Mouse (Mus musculus) myocyte (in vitro differentiated cells): Measurements from ENCODE around the gene Elf5.

Experiments used
- CEBPB ChIP-seq: IDR thresholded peaks from 2 replicates; pipeline ENCODE4 v1.6.1; 2011; ENCODE audit warnings: mild to moderate bottlenecking, moderate library complexity; ENCODE audit not compliant: poor library complexity, insufficient read depth, severe bottlenecking
- E2F4 ChIP-seq: IDR thresholded peaks from one replicate; pipeline ENCODE4 v1.6.1; 2011; ENCODE audit warnings: mild to moderate bottlenecking, control low read depth, moderate library complexity; ENCODE audit not compliant: insufficient read depth
- MAX ChIP-seq: IDR thresholded peaks from one replicate; pipeline ENCODE4 v1.6.1; 2011; ENCODE audit warnings: low read depth, mild to moderate bottlenecking, control low read depth
- MYOD1 ChIP-seq, 3 experiments: IDR thresholded peaks; one replicate each; pipeline ENCODE4 v1.6.1; 2011; ENCODE audit warnings: control low read depth in 2 of 3, low read depth in 2 of 3, mild to moderate bottlenecking in 2 of 3, moderate library complexity in 1 of 3; ENCODE audit not compliant: insufficient read length in 2 of 3, control insufficient read depth in 1 of 3
- MYOG ChIP-seq, 3 experiments: IDR thresholded peaks; one replicate each; pipeline ENCODE4 v1.6.1; 2011; ENCODE audit warnings: control low read depth in 2 of 3, low read depth in 2 of 3, mild to moderate bottlenecking in 2 of 3; ENCODE audit not compliant: insufficient read length in 2 of 3, control insufficient read depth in 1 of 3, insufficient read depth in 1 of 3
- POLR2A ChIP-seq: IDR thresholded peaks from one replicate; pipeline ENCODE4 v1.6.1; 2011; ENCODE audit warnings: low read depth, mild to moderate bottlenecking, control low read depth, moderate library complexity; ENCODE audit not compliant: insufficient read length
- POLR2AphosphoS2 ChIP-seq: IDR thresholded peaks from one replicate; pipeline ENCODE4 v1.6.1; 2011; ENCODE audit warnings: low read depth, control low read depth; ENCODE audit not compliant: insufficient read length
- REST ChIP-seq: IDR thresholded peaks from one replicate; pipeline ENCODE4 v1.6.1; 2011; ENCODE audit warnings: mild to moderate bottlenecking, control low read depth, moderate library complexity; ENCODE audit not compliant: insufficient read depth, insufficient read length
- SRF ChIP-seq: IDR thresholded peaks from one replicate; pipeline ENCODE4 v1.6.1; 2011; ENCODE audit warnings: low read depth; ENCODE audit not compliant: control insufficient read depth, insufficient read length
- TCF3 ChIP-seq: IDR thresholded peaks from one replicate; pipeline ENCODE4 v1.6.1; 2011; ENCODE audit warnings: low read depth, control low read depth; ENCODE audit not compliant: insufficient read length
- USF1 ChIP-seq: IDR thresholded peaks from one replicate; pipeline ENCODE4 v1.6.1; 2011; ENCODE audit warnings: low read depth, mild to moderate bottlenecking, control low read depth, moderate library complexity

GRCm38 (mm10) chr2:103387881-103388280 lies 23.6 kb upstream of the Elf5 start:
- TF ChIP-seq USF1 (no peak), POLR2A (no peak), CEBPB (no peak), E2F4 (no peak), MYOG (IDR thresholded peaks at IDR 0.05; ENCODE audit: control insufficient read depth in 1 of 3, insufficient read depth in 1 of 3, insufficient read length in 2 of 3, low read depth in 2 of 3) (no peak), SRF (no peak), POLR2AphosphoS2 (no peak), TCF3 (no peak), MYOD1 (IDR thresholded peaks at IDR 0.05; ENCODE audit: control insufficient read depth in 1 of 3, insufficient read length in 2 of 3, low read depth in 2 of 3) (no peak), MAX (no peak), REST (no peak)
